Mouse (Mus musculus) cortical plate, adult 2 months (tissue): Measurements from ENCODE around the gene Cnot10.

Source experiments
- CTCF ChIP-seq: fragments of 200-500 bp; IDR thresholded peaks from 2 replicates; pipeline ENCODE4 v1.5.1; 2011; ENCODE audit warnings: mild to moderate bottlenecking, control low read depth, low read length; ENCODE audit not compliant: insufficient read depth; ENCODE audit errors: extremely low read depth
- POLR2A ChIP-seq: fragments of 200-500 bp; IDR thresholded peaks from 2 replicates; pipeline ENCODE4 v1.6.1; 2011; ENCODE audit warnings: mild to moderate bottlenecking, low read length, control low read depth; ENCODE audit not compliant: insufficient read depth; ENCODE audit errors: extremely low read depth

GRCm38 (mm10) chr9:114680531-114680930 lies 40.5 kb upstream of the Cnot10 start:
- TF ChIP-seq POLR2A: no peak
- TF ChIP-seq CTCF: no peak
